Mouse (Mus musculus) left cerebral cortex, postnatal 4 days (tissue): ENCODE results near the gene Syvn1. TPM values are rescaled to one million over a fixed set of nuclear protein-coding genes. Genes with fewer than 3 reads are reported as not detected.
A peak's percentile ranks its signal among the peaks of the same experiment; 100 is the strongest.
"Not testable (repeated sequence)": the region's sequence is repeated elsewhere in the genome, so short reads cannot be mapped to it uniquely, and the experiment has no call there.

Experiments
- DNase-seq: peaks from one replicate; pipeline ENCODE4 v3.0.0-alpha.2; 2022
- intact Hi-C: fragments of 180-260 bp; cut with DNase I; formaldehyde crosslinking; loops from one replicate; pipeline ENCODE4 v1.15.1; 2025
- total RNA-seq, 2 experiments: library from RNA; stranded (reverse); gene quantifications; 2 replicates each; pipeline ENCODE4 v1.2.3; 2021

Syvn1 gene
- total RNA-seq, 2 experiments from 2014 or later = 38.6 to 39.4 TPM

DNA sequence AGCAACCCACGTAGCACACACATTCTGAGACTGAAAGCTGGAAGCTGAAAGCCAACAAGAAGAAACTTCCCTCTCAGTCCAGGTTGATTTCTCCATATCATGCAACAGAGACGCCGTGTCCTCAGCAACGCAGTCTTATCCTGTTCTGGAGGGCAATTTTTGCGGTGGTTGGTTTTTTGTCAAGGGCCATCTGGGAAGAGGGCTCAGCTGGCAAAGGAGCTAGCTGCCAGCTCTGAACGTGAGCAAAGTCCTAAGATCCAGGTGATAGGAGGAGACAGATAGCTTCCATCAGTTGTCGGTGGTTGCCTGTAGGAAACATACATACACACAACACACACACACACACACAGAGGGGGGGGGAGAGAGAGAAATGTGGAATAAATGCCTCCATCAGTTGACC, 8.1 kb upstream of the Syvn1 start:
- no peak for DNase-seq
- intact Hi-C loops = no loop called here

- DNase-seq = no peak
- intact Hi-C loops = loop anchor here (10.0 kb wide), 1 partner anchor 75 kb away; the partner anchor contains the start of gene Pola2
Measured at GRCm38 (mm10) chr19:6040002-6040401, 6.4 kb upstream of the Syvn1 start.

GRCm38 (mm10) chr19:6042293-6042692, 4.1 kb upstream of the Syvn1 start:
- no peak for DNase-seq
- intact Hi-C loops = loop anchor here (10.0 kb wide), 1 partner anchor 77 kb away; the partner anchor contains the start of gene Pola2

- intact Hi-C loops = loop anchor here (10.0 kb wide), 1 partner anchor 79 kb away; the partner anchor contains the start of gene Pola2
- not testable (repeated sequence) for DNase-seq
Measured at GRCm38 (mm10) chr19:6044102-6044501, 2.3 kb upstream of the Syvn1 start.

DNA sequence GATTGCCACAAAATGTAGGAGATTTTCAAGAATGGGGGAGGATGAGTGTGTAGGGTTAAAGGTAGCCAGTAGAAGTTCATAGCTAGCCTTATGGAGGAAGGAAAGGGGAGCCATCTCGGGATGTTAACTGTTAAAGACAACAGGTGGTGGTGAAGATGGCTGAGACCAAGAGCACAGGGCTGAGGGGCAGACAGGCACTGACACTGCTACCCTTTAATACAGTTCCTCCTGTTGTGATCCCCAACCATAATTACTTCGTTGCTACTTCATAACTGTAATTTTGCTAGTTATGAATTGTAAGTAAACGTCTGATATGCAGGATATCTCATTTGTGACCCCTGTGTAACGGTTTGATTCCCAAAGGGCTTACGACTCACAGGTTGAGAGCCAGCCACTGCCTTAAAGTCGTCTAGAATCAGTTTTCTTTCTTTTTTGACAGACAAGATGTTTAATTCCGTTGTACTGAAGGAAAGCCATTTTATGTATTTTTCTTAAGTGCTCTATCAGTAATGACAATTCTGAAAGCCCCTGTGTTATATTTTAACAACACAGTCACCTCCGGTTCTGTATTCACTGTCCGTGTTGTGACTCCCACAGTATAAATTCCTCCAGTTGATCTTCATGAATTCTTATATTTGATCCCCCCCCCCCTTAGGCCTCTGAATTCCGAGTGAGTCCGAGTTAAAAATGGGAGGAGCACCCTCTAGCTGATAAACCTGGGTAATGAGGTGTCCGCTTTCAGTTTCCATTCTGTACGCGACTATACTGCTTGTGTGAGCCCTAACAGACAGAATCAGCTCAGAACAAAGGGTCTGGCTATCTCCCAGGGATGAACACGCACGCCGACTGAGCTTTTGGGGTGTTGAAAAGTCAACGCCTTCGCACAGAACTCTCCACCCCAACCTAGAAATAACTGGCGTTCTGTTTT, 746 bp upstream of the Syvn1 start:
- no peak for DNase-seq
- intact Hi-C loops = loop anchor here (10.0 kb wide), 1 partner anchor 81 kb away; the partner anchor contains the start of gene Pola2

- intact Hi-C loops = loop anchor here (10.0 kb wide), 1 partner anchor 83 kb away; the partner anchor contains the start of gene Pola2
- DNase-seq = peak; percentile 35
Measured at GRCm38 (mm10) chr19:6047154-6047898, 950 bp downstream of the Syvn1 start.

- DNase-seq = no peak
- intact Hi-C loops = loop anchor here (10.0 kb wide), 1 partner anchor 83 kb away; the partner anchor contains the start of gene Pola2
Measured at GRCm38 (mm10) chr19:6047899-6048166, 1.5 kb downstream of the Syvn1 start.

DNA sequence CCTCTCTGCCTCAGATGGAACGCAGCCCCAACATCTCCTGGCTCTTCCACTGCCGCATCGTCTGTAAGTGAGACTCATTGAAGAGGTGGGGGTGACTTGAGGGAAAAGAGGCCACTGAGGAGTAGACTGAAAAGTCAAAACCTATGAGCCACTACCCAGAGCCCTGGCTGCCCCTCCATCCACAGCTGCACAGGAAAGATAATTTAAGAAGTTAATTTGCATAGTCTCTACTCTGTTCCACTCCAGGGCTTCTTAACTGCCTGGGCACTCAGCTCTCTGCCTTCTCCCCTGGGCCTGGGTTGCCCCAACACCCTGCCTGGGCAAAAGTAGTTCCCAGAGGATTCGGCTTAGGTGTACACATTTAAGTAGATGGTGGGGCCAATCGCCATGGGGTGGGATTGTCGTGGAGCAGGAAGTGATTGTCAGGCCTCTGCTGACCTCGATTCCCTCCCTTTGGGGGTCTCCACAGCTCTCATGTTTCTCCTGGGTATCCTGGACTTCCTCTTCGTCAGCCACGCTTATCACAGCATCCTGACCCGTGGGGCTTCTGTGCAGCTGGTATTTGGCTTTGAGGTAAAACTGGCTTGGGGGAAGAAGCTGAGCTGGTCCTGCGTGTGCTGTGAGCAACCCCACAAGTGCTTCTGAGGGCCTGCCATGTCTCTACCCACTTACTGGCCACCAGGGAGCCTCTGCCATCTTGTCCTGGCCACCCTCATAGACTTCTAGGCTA, 2.5 kb downstream of the Syvn1 start:
- intact Hi-C loops = loop anchor here (10.0 kb wide), 1 partner anchor 84 kb away; the partner anchor contains the start of gene Pola2

DNA sequence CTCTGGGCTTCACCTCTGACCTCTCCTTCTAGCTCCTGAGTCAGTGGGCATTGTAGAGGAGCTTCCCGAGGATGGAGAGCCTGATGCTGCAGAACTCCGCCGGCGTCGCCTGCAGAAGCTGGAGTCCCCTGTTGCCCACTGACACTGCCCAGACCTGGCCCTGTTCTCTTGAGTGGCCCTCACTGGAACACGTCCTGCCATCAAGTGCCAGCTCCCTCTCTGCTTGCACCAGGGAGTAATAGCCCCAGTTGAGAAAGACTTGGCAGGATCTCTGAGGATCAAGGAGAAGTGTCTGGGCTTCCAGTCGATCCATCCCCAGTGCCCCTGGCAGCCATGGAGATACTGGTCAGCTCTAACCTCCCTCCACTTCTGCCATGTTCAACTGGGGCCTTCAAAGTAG, 6.1 kb downstream of the Syvn1 start:
- DNase-seq = no peak
- intact Hi-C loops = no loop called here

More for the DNA sequence above, 2.5 kb downstream of the Syvn1 start:
- DNase-seq = no peak

GRCm38 (mm10) chr19:6054296-6054695, 7.9 kb downstream of the Syvn1 start:
- intact Hi-C loops = no loop called here
- DNase-seq = no peak

DNA sequence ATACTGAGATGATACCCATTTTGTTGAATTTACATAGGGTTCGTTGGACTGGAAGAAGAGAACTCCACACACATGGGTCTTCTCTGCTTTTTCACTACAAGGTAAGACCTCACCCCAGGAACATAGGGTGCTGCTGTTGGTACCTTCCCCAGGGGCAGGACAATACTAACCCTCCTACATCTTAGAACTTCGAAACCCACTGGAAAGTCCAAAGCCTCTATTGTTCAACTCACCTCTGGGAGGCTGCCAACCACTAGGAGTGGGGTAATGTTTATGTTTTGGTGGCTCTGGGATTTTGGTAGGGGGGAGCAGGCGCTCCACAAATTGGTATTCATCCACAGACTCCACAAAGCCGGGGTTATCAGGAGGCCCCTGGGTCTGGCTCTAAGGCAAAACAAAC, 10.3 kb downstream of the Syvn1 start:
- intact Hi-C loops = no loop called here

DNA sequence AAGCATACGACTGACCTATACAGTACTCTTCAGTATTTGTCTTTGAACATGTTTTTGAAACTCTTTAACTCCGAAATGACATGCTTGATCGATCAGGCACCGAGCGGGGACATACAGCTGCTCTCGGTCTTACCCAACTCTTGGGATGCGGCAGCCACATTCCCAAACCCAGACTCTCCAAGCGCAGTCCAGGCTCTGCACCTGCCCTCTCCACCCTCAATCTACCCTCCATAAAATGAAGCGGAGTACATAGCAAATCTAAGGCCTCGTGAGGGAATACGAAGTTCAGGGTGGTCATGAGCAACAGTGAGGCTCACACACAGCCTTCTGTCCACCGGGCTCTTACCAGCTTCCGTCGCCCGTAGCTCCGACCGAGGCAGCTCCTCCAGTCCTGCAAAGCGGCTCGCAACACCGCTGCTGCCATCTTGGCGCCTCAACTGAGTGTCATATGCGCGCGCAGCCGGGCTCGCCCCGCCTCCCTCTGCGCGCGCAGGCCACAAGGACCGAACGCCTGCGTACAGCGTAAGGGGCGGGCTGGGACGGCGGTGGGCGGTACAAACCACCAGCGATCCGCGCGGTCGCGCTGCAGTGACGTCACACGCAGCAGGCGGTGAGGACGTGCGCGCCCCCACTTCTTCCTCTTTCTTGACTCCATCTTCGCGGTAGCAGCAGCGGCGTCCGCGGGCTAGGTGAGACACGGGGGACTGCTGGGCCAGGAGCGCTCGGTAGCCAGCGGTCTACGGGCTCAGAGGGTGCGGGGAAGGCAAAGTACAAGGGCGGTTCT, 11.1 kb downstream of the Syvn1 start, which contains the start of the genes Mrpl49 and Fau:
TSS of gene Mrpl49 (minus strand) at position 473 of the 784 bp plus-strand sequence.
TSS of gene Fau (plus strand) at position 532 of the 784 bp plus-strand sequence.
- peak; percentile 99 for DNase-seq
- intact Hi-C loops = no loop called here

More for the DNA sequence above, 10.3 kb downstream of the Syvn1 start:
- DNase-seq = no peak

- no peak for DNase-seq
Measured at GRCm38 (mm10) chr19:6058513-6058912, 12.1 kb downstream of the Syvn1 start.

DNA sequence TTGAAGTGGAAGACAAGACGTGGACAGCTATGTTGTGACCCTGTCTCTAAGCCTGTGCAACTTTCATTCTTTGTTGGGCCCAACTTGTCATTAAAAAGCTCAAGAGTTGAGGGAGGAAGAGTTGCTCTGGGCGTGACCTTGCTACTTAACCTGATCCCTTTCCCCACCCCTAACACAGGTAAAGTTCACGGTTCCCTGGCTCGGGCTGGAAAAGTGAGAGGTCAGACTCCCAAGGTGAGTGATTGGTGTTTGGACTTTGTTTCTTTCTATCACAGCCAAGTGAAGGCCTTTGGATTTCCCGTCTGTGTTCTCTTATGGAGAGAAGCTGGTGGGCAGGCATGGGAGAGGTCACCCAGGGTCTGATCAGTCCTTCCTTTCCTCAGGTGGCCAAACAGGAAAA, 12.6 kb downstream of the Syvn1 start:
- no peak for DNase-seq
- intact Hi-C loops = no loop called here

More at GRCm38 (mm10) chr19:6058513-6058912, 12.1 kb downstream of the Syvn1 start:
- intact Hi-C loops = no loop called here

- intact Hi-C loops = no loop called here
- peak; percentile 90 for DNase-seq
Measured at GRCm38 (mm10) chr19:6061021-6061533, 14.7 kb downstream of the Syvn1 start, which contains the start of gene Znhit2. Gene Znhit2 (plus strand): TSS chr19:6061192.

GRCm38 (mm10) chr19:6061641-6062302, 15.4 kb downstream of the Syvn1 start:
- intact Hi-C loops = no loop called here
- DNase-seq = peak; percentile 64

DNA sequence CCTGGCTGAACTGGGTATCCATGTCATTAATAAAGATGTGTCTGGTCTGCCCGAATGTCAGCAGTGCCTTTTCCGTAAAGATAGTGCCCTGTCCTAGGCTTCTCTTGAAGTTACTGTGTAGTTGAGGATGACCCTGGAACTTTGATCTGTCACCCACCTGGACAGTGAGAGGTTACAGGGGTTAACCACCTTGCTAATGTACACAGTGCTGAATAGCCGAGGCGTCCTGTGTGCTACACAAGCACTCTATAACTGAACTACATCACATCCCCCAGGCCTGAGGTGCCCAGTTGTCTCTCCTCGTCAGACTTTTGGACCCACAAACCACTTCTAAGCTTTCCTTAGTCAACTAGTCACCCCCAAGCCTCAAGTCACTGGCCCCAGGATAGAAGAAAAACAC, 16.0 kb downstream of the Syvn1 start:
- intact Hi-C loops = no loop called here
- DNase-seq = no peak

GRCm38 (mm10) chr19:6063081-6063480, 16.7 kb downstream of the Syvn1 start:
- no peak for DNase-seq
- intact Hi-C loops = no loop called here

GRCm38 (mm10) chr19:6066571-6066970, 20.2 kb downstream of the Syvn1 start:
- no peak for DNase-seq
- intact Hi-C loops = no loop called here
